Mouse (Mus musculus) thymus, adult 2 months (tissue): ENCODE results near the gene Stoml3.

Experiments
- CTCF ChIP-seq: fragments of 200-500 bp; IDR thresholded peaks from 2 replicates; pipeline ENCODE4 v1.5.1; 2012; ENCODE audit warnings: mild to moderate bottlenecking, control low read depth, low read length, moderate library complexity, borderline replicate concordance; ENCODE audit not compliant: control insufficient read depth, poor library complexity, insufficient read depth; ENCODE audit errors: extremely low read depth
- POLR2A ChIP-seq: fragments of 200-500 bp; IDR thresholded peaks from 2 replicates; pipeline ENCODE4 v1.6.1; 2012; ENCODE audit warnings: mild to moderate bottlenecking, low read length, control low read depth, moderate library complexity; ENCODE audit not compliant: control insufficient read depth, poor library complexity, insufficient read depth; ENCODE audit errors: extremely low read depth

DNA sequence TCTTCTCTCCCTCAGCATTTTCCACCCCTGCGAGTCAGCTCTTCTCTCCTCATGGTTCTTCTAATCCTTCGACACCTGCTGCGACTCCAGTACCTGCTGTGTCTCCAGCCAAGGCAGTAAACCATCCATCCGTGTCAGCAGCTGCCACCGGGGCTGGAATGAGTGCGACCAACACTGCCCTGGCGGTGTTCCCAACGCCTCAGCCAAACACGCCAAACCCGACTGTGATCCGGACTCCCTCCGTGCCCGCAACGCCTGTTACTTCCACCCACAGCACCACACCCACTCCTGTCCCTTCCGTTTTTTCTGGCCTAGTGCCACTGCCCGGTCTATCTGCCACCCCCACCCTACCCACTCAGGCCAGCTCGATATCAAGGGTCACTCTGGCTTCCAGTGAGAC lies 11.0 kb upstream of the Stoml3 start:
- TF ChIP-seq CTCF (no peak), POLR2A (no peak)
